Mouse (Mus musculus) frontal cortex, adult (tissue): ENCODE data around the gene Hist1h2af.

Experiments used
- ATAC-seq: cut with Nextera tagmentation; 2 replicates; pipeline ENCODE4 v1.9.2; 2017; ENCODE audit warnings: mild to moderate bottlenecking, moderate library complexity, mixed read lengths; ENCODE audit not compliant: low TSS enrichment

Gene Hist1h2af

GRCm38 (mm10) chr13:23515281-23515680 is 18.4 kb upstream of the Hist1h2af start:
- no peak for ATAC-seq

- ATAC-seq, result no peak
Measured at GRCm38 (mm10) chr13:23515826-23516620, 17.7 kb upstream of the Hist1h2af start.

GRCm38 (mm10) chr13:23516822-23517602 is 16.7 kb upstream of the Hist1h2af start:
- ATAC-seq, result peak; percentile 55

- peak; percentile 63 for ATAC-seq
Measured at GRCm38 (mm10) chr13:23517603-23518294, 16.0 kb upstream of the Hist1h2af start.

- no peak for ATAC-seq
Measured at GRCm38 (mm10) chr13:23518295-23518603, 15.5 kb upstream of the Hist1h2af start.

- ATAC-seq, result peak; percentile 20; the same call in 1 of the 2 replicates
Measured at GRCm38 (mm10) chr13:23518885-23519284, 14.8 kb upstream of the Hist1h2af start.

GRCm38 (mm10) chr13:23519416-23519815 is 14.3 kb upstream of the Hist1h2af start:
- ATAC-seq, result peak; percentile 48

- no peak for ATAC-seq
Measured at GRCm38 (mm10) chr13:23521703-23522102, 12.0 kb upstream of the Hist1h2af start.

- no peak for ATAC-seq
Measured at GRCm38 (mm10) chr13:23523976-23524375, 9.7 kb upstream of the Hist1h2af start.

GRCm38 (mm10) chr13:23524654-23525053 is 9.1 kb upstream of the Hist1h2af start:
- ATAC-seq, result peak; percentile 48; the same call in 1 of the 2 replicates

- no peak for ATAC-seq
Measured at GRCm38 (mm10) chr13:23525901-23526300, 7.8 kb upstream of the Hist1h2af start.

GRCm38 (mm10) chr13:23526312-23526711 is 7.4 kb upstream of the Hist1h2af start:
- peak; percentile 42 for ATAC-seq

GRCm38 (mm10) chr13:23529005-23529404 is 4.7 kb upstream of the Hist1h2af start:
- ATAC-seq, result no peak

GRCm38 (mm10) chr13:23529480-23530165 is 4.1 kb upstream of the Hist1h2af start:
- ATAC-seq, result no peak

GRCm38 (mm10) chr13:23530181-23530900 is 3.4 kb upstream of the Hist1h2af start:
- ATAC-seq, result no peak

GRCm38 (mm10) chr13:23530901-23531875 is 2.5 kb upstream of the Hist1h2af start, which contains the start of gene Hist1h4h:
Gene Hist1h4h, plus strand, starts transcription at chr13:23531050.
- peak; percentile 78 for ATAC-seq

GRCm38 (mm10) chr13:23532262-23533075 is 1.2 kb upstream of the Hist1h2af start:
- ATAC-seq, result no peak

- peak; percentile 45 for ATAC-seq
Measured at GRCm38 (mm10) chr13:23534368-23535131, 844 bp downstream of the Hist1h2af start.
